Mouse (Mus musculus) heart, embryonic 12.5 days (tissue): ENCODE data around the gene Ola1. TPM values are rescaled to one million over a fixed set of nuclear protein-coding genes. Genes with fewer than 3 reads are reported as not detected.

ENCODE experiments used
- ATAC-seq: fragments of 200-750 bp; cut with Nextera tagmentation; 2 replicates; pipeline ENCODE4 v1.8.0; 2017; ENCODE audit warnings: moderate TSS enrichment, moderate library complexity; ENCODE audit not compliant: insufficient number of reproducible peaks, low FRiP score
- H3K27ac ChIP-seq: fragments of 300-500 bp; sonication (generic); 2 replicates; pipeline ENCODE4 v1.5.1; 2016; ENCODE audit warnings: mild to moderate bottlenecking, moderate library complexity; ENCODE audit not compliant: poor library complexity, severe bottlenecking
- H3K27me3 ChIP-seq: fragments of 300-500 bp; sonication (generic); replicated peaks from 2 replicates; pipeline ENCODE4 v1.6.1; 2016; ENCODE audit warnings: mild to moderate bottlenecking, moderate library complexity
- H3K36me3 ChIP-seq: fragments of 300-500 bp; sonication (generic); 2 replicates; pipeline ENCODE4 v1.6.1; 2016; ENCODE audit warnings: mild to moderate bottlenecking, moderate library complexity
- H3K4me1 ChIP-seq: fragments of 300-500 bp; sonication (generic); replicated peaks from 2 replicates; pipeline ENCODE4 v1.6.1; 2016; ENCODE audit warnings: mild to moderate bottlenecking
- H3K4me2 ChIP-seq: fragments of 300-500 bp; sonication (generic); 2 replicates; pipeline ENCODE4 v1.6.1; 2016; ENCODE audit warnings: mild to moderate bottlenecking, moderate library complexity
- H3K4me3 ChIP-seq: fragments of 300-500 bp; sonication (generic); 2 replicates; pipeline ENCODE4 v1.5.1; 2016; ENCODE audit warnings: mild to moderate bottlenecking
- H3K9ac ChIP-seq: fragments of 300-500 bp; sonication (generic); 2 replicates; pipeline ENCODE4 v1.6.1; 2016; ENCODE audit warnings: mild to moderate bottlenecking, moderate library complexity
- H3K9me3 ChIP-seq: fragments of 300-500 bp; sonication (generic); replicated peaks from 2 replicates; pipeline ENCODE4 v1.6.1; 2016; ENCODE audit warnings: mild to moderate bottlenecking, moderate library complexity
- WGBS: fragments of 180-500 bp; shearing (Covaris S2); methylation state at CpG from one replicate; pipeline ENCODE4 v1.1.7; 2016; 5-methylcytosine and 5-hydroxymethylcytosine counted together
- polyA plus RNA-seq: library from polyadenylated mRNA; unstranded; fragments of >200 nt; fragmentation: Nextera tagmentation; extraction: Ambion mirVana; gene quantifications from 2 replicates; pipeline ENCODE4 v1.2.1, GENCODE M21; 2016

Gene Ola1
- polyA plus RNA-seq, 1 experiment from 2014 or later = 74.4 TPM

- Histone ChIP-seq H3K9me3 (no peaks in the 10 kb centered on the region), H3K4me1 (peaks cover 28% of the 10 kb centered on the region), H3K4me3 (no peak overlapping the region), H3K36me3 (no peaks in the 10 kb centered on the region), H3K4me2 (peak overlapping the region; percentile 1; the same call in 1 of the 2 replicates), H3K9ac (no peak overlapping the region), H3K27ac (no peak overlapping the region; the same call in 1 of the 2 replicates), H3K27me3 (no peaks in the 10 kb centered on the region)
- ATAC-seq = no peak
- 63% methylated on average over 24 of the region's 24 CpGs for WGBS
These were observed 171.5 kb downstream of the Ola1 start for GRCm38 (mm10) chr2:73047061-73047741.

- Histone ChIP-seq H3K4me2 (no peak overlapping the region), H3K9ac (no peak overlapping the region), H3K4me3 (no peak overlapping the region), H3K27me3 (no peaks in the 10 kb centered on the region), H3K27ac (no peak overlapping the region; the same call in 1 of the 2 replicates), H3K4me1 (peaks cover 28% of the 10 kb centered on the region), H3K9me3 (no peaks in the 10 kb centered on the region), H3K36me3 (no peaks in the 10 kb centered on the region)
- no peak for ATAC-seq
- 71% methylated on average over 10 of the region's 10 CpGs for WGBS
These were observed 172.1 kb downstream of the Ola1 start for GRCm38 (mm10) chr2:73046576-73046975.

GRCm38 (mm10) chr2:73045505-73045904 is 173.2 kb downstream of the Ola1 start:
- no peaks in the 10 kb centered on the region for H3K27me3 ChIP-seq
- peaks cover 27% of the 10 kb centered on the region for H3K4me1 ChIP-seq
- H3K9ac ChIP-seq = no peak overlapping the region
- H3K9me3 ChIP-seq = no peaks in the 10 kb centered on the region
- H3K4me3 ChIP-seq = no peak overlapping the region
- ATAC-seq = no peak
- 63% methylated on average over 5 of the region's 5 CpGs for WGBS
- H3K4me2 ChIP-seq = no peak overlapping the region
- no peak overlapping the region for H3K27ac ChIP-seq
- H3K36me3 ChIP-seq = no peaks in the 10 kb centered on the region

Other genes starting within 250 kb of the Ola1 start
- 43.8 and 44.6 TPM in 2 replicates for gene Sp3, start 238.5 kb downstream of the Ola1 start, polyA plus RNA-seq
- not detected in 2 replicates for gene Gm11084, start 232.2 kb downstream of the Ola1 start, polyA plus RNA-seq
- gene Sp9, start 53.0 kb upstream of the Ola1 start, polyA plus RNA-seq = not detected in 2 replicates
- 14.9 and 16.5 TPM in 2 replicates for gene Scrn3, start 93.7 kb upstream of the Ola1 start, polyA plus RNA-seq
- gene Cir1, start 93.8 kb upstream of the Ola1 start, polyA plus RNA-seq = 15.2 and 19.0 TPM in 2 replicates
- gene Gpr155, start 167.6 kb upstream of the Ola1 start, polyA plus RNA-seq = 4.9 and 5.8 TPM in 2 replicates